Mouse (Mus musculus) forebrain, embryonic 16.5 days (tissue): Measurements from ENCODE around the gene Heatr1. TPM values are rescaled to one million over a fixed set of nuclear protein-coding genes. Genes with fewer than 3 reads are reported as not detected.
A peak's percentile ranks its signal among the peaks of the same experiment; 100 is the strongest.

Source experiments
- ATAC-seq: fragments of 200-750 bp; cut with Nextera tagmentation; 2 replicates; pipeline ENCODE4 v1.8.0; 2017; ENCODE audit warnings: mild to moderate bottlenecking, moderate library complexity
- H3K27ac ChIP-seq: fragments of 300-500 bp; sonication (generic); 2 replicates; pipeline ENCODE4 v1.5.1; 2014; ENCODE audit warnings: low read length, control low read depth
- H3K27me3 ChIP-seq: fragments of 300-500 bp; sonication (generic); replicated peaks from 2 replicates; pipeline ENCODE4 v1.6.1; 2014; ENCODE audit warnings: low read length; ENCODE audit not compliant: control insufficient read depth, insufficient read depth
- H3K36me3 ChIP-seq: fragments of 300-500 bp; sonication (generic); 2 replicates; pipeline ENCODE4 v1.6.1; 2014; ENCODE audit not compliant: control insufficient read depth, insufficient read depth
- H3K4me1 ChIP-seq: fragments of 300-500 bp; sonication (generic); replicated peaks from 2 replicates; pipeline ENCODE4 v1.6.1; 2014; ENCODE audit warnings: low read length; ENCODE audit not compliant: control insufficient read depth, insufficient read depth
- H3K4me2 ChIP-seq: fragments of 300-500 bp; sonication (generic); 2 replicates; pipeline ENCODE4 v1.6.1; 2014; ENCODE audit warnings: mild to moderate bottlenecking, low read length, control low read depth
- H3K4me3 ChIP-seq: fragments of 300-500 bp; sonication (generic); replicated peaks from 2 replicates; pipeline ENCODE4 v1.5.1; 2014; ENCODE audit warnings: mild to moderate bottlenecking, low read length, control low read depth
- H3K9ac ChIP-seq: fragments of 300-500 bp; sonication (generic); replicated peaks from 2 replicates; pipeline ENCODE4 v1.6.1; 2014; ENCODE audit warnings: low read depth, low read length, control low read depth
- H3K9me3 ChIP-seq: fragments of 300-500 bp; sonication (generic); 2 replicates; pipeline ENCODE4 v1.6.1; 2016; ENCODE audit warnings: low read length; ENCODE audit not compliant: control insufficient read depth
- WGBS: fragments of 180-500 bp; shearing (Covaris S2); extraction: QIAGEN DNeasy Blood & Tissue Kit; methylation state at CpG from one replicate; pipeline ENCODE4 v1.1.7; 2014; 5-methylcytosine and 5-hydroxymethylcytosine counted together
- polyA plus RNA-seq: library from polyadenylated mRNA; unstranded; fragments of >200 nt; fragmentation: Nextera tagmentation; extraction: Ambion mirVana; gene quantifications from 2 replicates; pipeline ENCODE4 v1.2.1, GENCODE M21; 2015

The Heatr1 gene
- polyA plus RNA-seq, 1 experiment from 2014 or later = 17.8 TPM

DNA sequence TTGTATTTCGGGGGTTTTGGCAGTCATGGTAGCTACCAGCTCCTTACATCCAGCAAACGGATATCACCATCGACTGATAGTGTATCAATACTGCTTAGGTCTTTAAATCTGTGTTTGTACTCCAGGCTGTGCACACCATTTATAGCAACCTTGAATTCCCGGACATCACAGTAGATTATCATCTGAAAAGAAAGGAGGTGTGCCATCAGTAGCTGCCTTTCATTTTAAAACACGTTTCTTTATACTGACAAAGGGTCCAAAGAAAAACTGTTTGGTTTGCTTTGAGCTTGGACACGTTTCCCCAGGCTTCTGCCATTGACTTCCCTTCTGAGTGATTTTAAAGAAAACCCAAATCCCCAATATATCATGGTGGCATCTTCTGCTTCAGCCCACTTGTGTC is 46.0 kb downstream of the Heatr1 start:
- H3K9me3 ChIP-seq = no peaks in the 10 kb centered on the region
- no peaks in the 10 kb centered on the region for H3K27me3 ChIP-seq
- H3K4me2 ChIP-seq = no peak overlapping the region
- whole genome bisulfite sequencing = 85% methylated on average over 6 of the region's 6 CpGs
- no peak overlapping the region for H3K9ac ChIP-seq
- no peak for ATAC-seq
- peaks cover 17% of the 10 kb centered on the region for H3K36me3 ChIP-seq
- no peak overlapping the region for H3K27ac ChIP-seq
- no peaks in the 10 kb centered on the region for H3K4me1 ChIP-seq
- no peak overlapping the region for H3K4me3 ChIP-seq

DNA sequence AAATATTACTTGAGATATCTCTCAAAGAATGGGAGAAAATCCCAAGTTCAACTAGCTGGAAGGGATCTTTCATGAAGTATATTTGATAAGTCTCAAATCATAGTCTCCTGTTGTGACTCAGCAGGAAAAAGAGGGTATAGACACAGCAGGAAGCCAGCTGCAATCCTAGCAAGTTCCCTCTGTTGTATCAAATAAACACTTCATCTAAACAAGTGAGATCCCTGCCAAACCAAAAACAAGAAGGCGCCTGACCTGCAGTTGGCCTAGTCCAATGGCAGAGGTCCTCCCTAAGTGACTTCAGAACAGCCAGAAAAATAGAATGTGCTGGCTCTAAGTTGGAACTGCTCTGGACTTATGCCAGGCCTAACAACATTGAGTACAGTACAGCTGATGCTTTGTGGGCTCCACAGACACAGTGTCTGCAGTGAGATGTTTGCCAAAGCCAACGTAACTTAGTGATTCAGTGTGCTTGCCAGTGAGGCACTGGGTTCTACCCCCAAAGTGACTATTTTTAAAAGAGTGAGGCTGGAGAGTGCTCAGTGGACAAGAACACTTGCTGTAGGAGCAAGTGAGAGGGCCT is 47.3 kb downstream of the Heatr1 start:
- no peak overlapping the region for H3K9ac ChIP-seq
- 63% methylated on average over 2 of the region's 2 CpGs for WGBS
- H3K36me3 ChIP-seq = peaks cover 14% of the 10 kb centered on the region

DNA sequence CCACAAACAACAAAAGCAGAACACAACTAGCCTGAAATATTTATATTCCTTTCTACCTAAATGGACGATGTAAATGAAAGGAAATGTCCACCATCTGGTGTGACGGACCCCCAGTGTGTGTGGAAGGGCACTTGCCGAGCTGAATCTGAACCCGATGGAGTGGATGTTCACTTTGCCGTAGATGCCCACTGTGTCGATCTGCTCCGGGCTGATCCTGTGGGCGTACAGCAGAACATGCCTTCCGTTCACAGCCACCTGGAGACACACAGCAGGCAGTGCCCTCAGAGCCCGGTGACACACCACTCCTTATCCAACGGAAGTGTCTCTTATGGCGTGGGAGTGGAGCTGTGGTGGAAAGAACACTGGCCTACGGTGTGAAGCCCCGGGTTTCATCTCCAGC is 58.3 kb downstream of the Heatr1 start:
- Histone ChIP-seq H3K4me2 (no peak overlapping the region), H3K4me3 (no peak overlapping the region), H3K36me3 (no peaks in the 10 kb centered on the region), H3K4me1 (no peaks in the 10 kb centered on the region), H3K9me3 (no peaks in the 10 kb centered on the region), H3K27ac (no peak overlapping the region), H3K27me3 (no peaks in the 10 kb centered on the region), H3K9ac (no peak overlapping the region)
- WGBS = 91% methylated on average over 14 of the region's 14 CpGs
- ATAC-seq = no peak

More for the DNA sequence above, 47.3 kb downstream of the Heatr1 start:
- Histone ChIP-seq H3K27me3 (no peaks in the 10 kb centered on the region), H3K27ac (no peak overlapping the region), H3K4me1 (no peaks in the 10 kb centered on the region), H3K4me2 (no peak overlapping the region), H3K4me3 (no peak overlapping the region), H3K9me3 (no peaks in the 10 kb centered on the region)
- peak; percentile 33 for ATAC-seq

DNA sequence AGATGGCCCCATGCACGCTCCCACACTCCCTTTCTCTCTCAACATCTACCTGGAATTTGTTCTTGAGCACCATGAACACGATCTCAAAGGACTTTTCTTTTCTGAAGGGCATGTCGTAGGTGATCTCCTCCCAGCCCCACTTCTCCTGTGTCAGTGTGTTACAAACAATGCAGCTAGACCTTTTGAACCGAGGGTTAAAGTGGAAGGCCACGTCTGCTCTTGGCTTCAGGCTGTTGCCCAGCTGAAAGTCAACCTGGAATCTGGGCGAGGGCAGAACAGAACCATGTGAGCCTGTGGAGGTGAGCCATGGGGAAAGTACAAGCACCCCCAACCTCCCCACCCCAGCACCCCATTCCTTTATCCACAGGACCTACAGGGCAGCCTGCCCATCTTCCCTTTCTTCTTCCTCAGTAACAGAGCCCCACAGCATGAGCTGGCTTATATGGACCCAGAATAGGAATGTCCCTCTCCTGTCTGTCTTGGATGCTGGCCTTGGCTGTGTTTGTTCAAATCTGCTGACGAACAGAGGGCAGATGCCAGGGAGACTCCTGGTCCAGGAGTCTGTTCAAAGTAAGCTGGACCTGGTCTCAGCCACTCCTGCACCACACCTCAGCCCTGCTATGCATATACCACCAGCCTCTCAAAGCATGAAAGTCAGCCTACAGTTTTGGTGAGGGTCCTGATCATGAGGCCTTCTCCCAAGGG is 60.0 kb downstream of the Heatr1 start:
- Histone ChIP-seq H3K27ac (no peak overlapping the region), H3K36me3 (no peaks in the 10 kb centered on the region), H3K4me2 (no peak overlapping the region), H3K9me3 (no peaks in the 10 kb centered on the region), H3K27me3 (no peaks in the 10 kb centered on the region), H3K4me1 (0 out of 2 replicates have a peak, but pooled peaks cover under 1% of the 10 kb centered on the region), H3K4me3 (no peak overlapping the region), H3K9ac (no peak overlapping the region)
- ATAC-seq = no peak
- WGBS = 83% methylated on average over 7 of the region's 7 CpGs

DNA sequence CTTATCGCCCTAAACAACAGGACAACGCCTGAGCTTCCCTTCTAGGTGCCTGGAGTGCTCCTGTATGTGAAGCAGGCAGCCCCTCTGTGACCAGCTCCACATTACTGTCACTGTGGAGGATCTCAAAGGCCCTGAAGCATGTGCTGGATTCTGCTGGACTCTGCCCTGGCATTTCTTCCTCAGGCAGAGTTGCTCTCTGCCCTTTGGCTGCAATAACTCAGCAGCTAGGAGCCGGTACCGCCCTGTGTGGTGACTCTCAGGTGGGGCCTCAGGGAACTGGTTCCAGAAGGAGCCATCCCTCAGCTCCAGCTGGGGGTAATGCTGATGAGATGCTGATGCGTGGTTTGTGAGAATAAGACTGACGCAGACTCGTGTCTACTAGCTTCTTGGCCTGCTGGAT is 61.9 kb downstream of the Heatr1 start:
- ATAC-seq = no peak
- H3K4me1 ChIP-seq = peaks cover 8% of the 10 kb centered on the region
- 80% methylated on average over 7 of the region's 7 CpGs for WGBS

DNA sequence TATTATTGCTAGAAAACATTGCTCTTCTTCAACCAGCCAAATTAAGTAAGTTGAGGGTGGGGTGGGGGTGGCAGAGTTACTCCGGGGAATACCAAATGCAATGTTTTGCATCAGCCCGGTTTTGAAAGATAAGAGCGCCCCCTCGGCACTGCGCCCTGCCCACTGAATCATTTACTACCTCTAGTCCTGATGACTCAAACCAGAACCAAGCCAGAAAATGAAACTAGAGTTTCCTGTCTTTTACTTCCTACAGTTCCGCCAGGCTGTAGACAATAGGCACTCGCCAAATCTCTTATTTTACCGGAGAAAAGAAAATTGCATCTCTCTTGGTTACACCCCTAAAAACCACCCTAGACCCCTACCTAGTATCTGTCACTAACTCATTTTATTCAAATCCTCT is 65.6 kb downstream of the Heatr1 start:
- Histone ChIP-seq H3K27me3 (no peaks in the 10 kb centered on the region), H3K9me3 (no peaks in the 10 kb centered on the region), H3K36me3 (no peaks in the 10 kb centered on the region), H3K9ac (peak overlapping the region; percentile 82), H3K4me1 (peaks cover 11% of the 10 kb centered on the region), H3K4me3 (peak overlapping the region; percentile 91), H3K27ac (no peak overlapping the region), H3K4me2 (peak overlapping the region; percentile 88)
- 6% methylated on average over 8 of the region's 8 CpGs for WGBS
- peak; percentile 5 for ATAC-seq

More for the DNA sequence above, 61.9 kb downstream of the Heatr1 start:
- no peaks in the 10 kb centered on the region for H3K9me3 ChIP-seq
- no peak overlapping the region for H3K4me3 ChIP-seq
- H3K36me3 ChIP-seq = no peaks in the 10 kb centered on the region
- no peak overlapping the region for H3K27ac ChIP-seq
- no peak overlapping the region for H3K9ac ChIP-seq
- H3K4me2 ChIP-seq = no peak overlapping the region
- H3K27me3 ChIP-seq = no peaks in the 10 kb centered on the region

DNA sequence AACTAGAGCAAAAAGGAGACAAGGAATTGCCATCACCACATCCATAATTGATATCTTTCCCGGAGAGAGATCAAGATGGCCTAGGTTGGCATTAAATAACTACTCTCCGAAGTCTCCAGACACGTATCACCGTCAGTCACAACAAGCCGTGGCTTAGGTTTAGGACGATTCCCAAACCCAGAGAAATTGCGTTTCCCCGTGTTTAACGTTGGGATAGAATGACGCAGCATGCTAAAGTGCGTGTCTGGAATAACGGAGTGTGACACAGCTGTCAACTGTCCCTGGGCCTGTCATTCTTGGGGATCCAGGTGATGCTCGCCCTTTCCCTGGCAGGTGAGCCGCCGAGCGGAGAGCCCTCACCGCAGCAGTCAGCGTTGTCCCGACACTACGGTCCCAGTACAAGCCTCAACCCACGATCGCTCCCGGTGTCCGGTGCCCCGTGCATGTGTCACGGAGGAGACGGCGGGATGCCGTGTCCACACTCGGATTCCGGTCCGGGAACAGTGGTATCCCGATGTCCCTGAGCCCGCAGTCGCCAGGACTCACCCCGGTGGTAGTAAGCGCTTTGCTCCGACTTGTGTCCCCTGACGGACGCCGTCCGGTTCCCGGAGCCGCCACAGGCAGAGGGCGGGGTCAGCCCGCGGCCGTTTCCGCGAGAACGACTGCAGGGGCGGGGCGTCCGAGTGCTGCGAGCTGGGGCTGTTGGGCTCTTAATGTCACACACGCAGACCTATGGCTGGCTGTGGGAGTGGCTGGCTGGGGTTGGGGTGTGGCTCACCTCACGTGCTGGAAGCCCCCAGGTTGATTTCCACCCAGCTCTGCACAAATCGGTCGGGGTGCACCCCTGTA is 66.3 kb downstream of the Heatr1 start:
- under 1% methylated on average over 59 of the region's 59 CpGs for WGBS
- Histone ChIP-seq H3K9me3 (no peaks in the 10 kb centered on the region), H3K27ac (no peak overlapping the region), H3K4me1 (peaks cover 11% of the 10 kb centered on the region), H3K4me3 (peak overlapping the region; percentile 91), H3K9ac (peak overlapping the region; percentile 82), H3K36me3 (no peaks in the 10 kb centered on the region), H3K4me2 (peak overlapping the region; percentile 88), H3K27me3 (no peaks in the 10 kb centered on the region)
- peak; percentile 95 for ATAC-seq

DNA sequence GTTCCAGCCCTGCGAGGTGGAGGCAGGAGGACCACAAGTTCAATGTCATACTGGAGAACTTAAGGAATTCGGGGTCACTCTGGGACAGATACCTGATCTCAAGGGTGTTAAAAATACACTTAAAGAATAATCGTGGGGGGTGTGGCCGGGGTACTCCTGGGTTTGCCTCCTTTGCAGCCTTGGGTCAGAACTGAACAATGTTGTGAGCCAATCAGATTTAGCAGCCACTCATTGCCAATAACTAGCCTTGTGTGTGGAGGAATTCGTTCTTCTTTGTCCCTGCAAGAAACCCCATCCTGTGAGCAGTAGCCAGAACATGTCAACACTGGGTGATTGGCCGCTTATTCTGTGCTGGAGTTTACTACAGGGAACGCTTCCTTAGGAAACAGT is 66.9 kb downstream of the Heatr1 start:
- WGBS = 2% methylated on average over 7 of the region's 7 CpGs
- Histone ChIP-seq H3K27ac (no peak overlapping the region), H3K9me3 (no peaks in the 10 kb centered on the region), H3K4me2 (peak overlapping the region; percentile 88), H3K4me1 (peaks cover 11% of the 10 kb centered on the region), H3K27me3 (no peaks in the 10 kb centered on the region), H3K9ac (peak overlapping the region; percentile 82), H3K4me3 (peak overlapping the region; percentile 91), H3K36me3 (no peaks in the 10 kb centered on the region)
- peak; percentile 41 for ATAC-seq

DNA sequence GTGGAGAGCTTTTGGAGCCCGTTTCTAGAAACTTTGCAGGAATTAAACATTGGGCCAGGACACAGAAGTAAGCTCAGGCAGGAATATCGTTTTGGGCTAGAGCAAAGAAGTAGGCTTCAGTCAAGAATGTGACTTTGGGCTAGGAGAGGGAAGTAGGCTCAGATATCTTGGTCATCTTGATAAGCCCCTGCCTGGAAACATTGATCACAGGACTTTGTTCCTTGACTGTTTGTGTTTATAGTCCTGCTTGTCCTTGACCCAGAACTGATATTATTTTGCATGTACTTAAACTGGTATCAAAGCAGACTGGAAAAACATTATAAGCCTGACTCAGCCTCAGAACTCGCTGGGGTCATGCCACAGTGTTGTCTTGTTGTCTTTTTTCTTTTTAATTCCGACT is 67.8 kb downstream of the Heatr1 start:
- Histone ChIP-seq H3K9me3 (no peaks in the 10 kb centered on the region), H3K9ac (no peak overlapping the region), H3K4me1 (peaks cover 11% of the 10 kb centered on the region), H3K4me3 (no peak overlapping the region), H3K4me2 (no peak overlapping the region), H3K36me3 (no peaks in the 10 kb centered on the region), H3K27me3 (no peaks in the 10 kb centered on the region), H3K27ac (no peak overlapping the region)
- 83% methylated on average over 4 of the region's 4 CpGs for WGBS
- no peak for ATAC-seq
